Mouse (Mus musculus): ENCODE results near the gene Olfr1506.
"Not testable (repeated sequence)": the region's sequence is repeated elsewhere in the genome, so short reads cannot be mapped to it uniquely, and the experiment has no call there.

The Olfr1506 gene

DNA sequence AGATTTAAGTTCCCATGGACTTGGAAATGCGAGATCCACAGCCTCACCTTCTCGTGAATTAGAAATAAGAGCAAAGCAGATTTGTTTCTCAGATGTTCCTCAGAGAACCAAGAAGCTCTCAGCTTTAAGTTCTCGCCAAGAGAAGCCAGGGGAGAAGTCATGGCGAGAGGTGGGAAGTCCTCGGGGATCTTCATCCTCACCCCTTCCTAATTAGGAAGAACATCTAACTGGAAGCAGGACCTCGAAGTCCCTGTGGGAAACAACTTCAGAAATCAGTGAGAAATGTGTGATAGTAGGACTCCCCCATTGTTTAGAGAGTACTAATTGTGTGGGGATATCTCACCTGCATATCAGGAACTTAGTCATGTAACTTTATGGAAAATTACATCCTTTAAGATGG, at the start of gene Olfr1506:
TSS of gene Olfr1506 (minus strand) at position 101 of the 400 bp plus-strand sequence.
- DNase-seq (ENCODE audit: low spot score) = not testable (repeated sequence)

DNA sequence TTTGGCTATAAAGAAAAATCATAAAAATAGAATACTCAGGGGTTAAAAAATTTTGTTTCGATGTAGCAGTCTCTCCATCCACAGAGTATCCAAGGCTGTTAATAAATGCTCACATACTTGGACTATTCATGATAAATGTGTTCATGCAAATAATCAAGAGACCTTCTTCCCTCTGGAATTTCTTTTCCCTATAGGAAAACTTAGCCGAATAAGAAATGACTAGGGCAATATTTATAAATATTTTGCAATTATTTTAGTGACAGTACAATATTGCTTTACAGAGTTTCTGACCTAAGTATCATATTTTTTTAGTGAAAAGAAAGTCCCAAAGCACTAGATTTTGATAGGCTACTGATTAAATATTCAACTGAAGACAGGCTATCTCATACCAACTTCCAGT, 46.6 kb upstream of the Olfr1506 start, which contains the start of gene Olfr1271:
TSS of gene Olfr1271 (minus strand) at position 101 of the 400 bp plus-strand sequence.
- no peak for DNase-seq (ENCODE audit: low spot score)

DNA sequence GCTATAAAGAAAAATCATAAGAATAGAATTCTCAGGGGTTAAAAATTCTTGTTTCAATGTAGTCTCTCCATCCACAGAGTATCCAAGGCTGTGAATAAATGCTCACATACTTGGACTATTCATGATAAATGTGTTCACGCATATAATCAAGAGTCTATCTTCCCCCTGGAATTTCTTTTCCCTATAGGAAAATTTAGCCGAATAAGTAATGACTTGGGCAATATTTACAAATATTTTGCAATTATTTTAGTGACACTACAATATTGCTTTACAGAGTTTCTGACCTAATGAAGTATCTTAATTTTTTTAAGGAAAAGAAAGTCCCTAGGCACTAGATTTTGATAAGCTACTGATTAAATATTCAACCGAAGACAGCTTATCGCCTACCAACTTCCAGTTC, 33.2 kb upstream of the Olfr1506 start, which contains the start of gene Olfr142:
TSS of gene Olfr142 (minus strand) at position 101 of the 400 bp plus-strand sequence.
- DNase-seq (ENCODE audit: low spot score) = no peak

- not testable (repeated sequence) for DNase-seq (ENCODE audit: low spot score)
These were observed 24.7 kb downstream of the Olfr1506 start for GRCm38 (mm10) chr2:90199606-90200005.

GRCm38 (mm10) chr2:90195285-90195684, 29.0 kb downstream of the Olfr1506 start:
- DNase-seq (ENCODE audit: low spot score) = not testable (repeated sequence)

GRCm38 (mm10) chr2:90194750-90195149, 29.5 kb downstream of the Olfr1506 start:
- DNase-seq (ENCODE audit: low spot score) = not testable (repeated sequence)

- not testable (repeated sequence) for DNase-seq (ENCODE audit: low spot score)
These were observed 37.2 kb downstream of the Olfr1506 start for GRCm38 (mm10) chr2:90187082-90187481.

DNA sequence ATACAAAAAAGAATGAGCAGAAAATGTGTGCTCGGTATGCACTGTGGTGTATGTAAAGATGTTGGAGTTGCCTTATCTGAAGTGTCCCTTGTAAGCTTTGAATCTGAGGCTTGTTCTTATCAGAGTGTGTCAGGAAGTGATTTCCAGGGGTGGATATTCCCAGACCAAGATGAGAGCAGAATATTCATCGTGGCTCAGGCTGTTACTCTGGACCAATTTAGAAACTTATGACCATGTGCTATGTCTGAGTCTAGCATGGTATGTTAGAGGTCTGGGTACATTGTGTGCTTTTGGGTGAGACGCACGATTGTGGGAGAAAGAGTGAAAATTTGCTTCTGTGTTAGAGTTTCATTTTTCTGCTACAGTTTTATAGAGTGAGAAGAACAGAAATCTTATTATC, 38.2 kb downstream of the Olfr1506 start:
- DNase-seq (ENCODE audit: low spot score) = not testable (repeated sequence)
